Mouse (Mus musculus) midbrain, embryonic 11.5 days (tissue): ENCODE measurements at regions not wholly inside any gene's neighbourhood (a gene's known extent, or its start where the extent isn't known, plus 50 kb on each side); places are given as distances from the start of the nearest gene placed in this dataset.

Experiments
- microRNA counts: library from miRNA; unstranded; fragments of <30 nt; microRNA quantifications from one replicate; lab custom pipeline; 2015
- microRNA-seq: library from miRNA; unstranded; fragments of <30 nt; microRNA quantifications from one replicate; pipeline ENCODE4, GENCODE M21; 2017

MicroRNAs encoded in the stretch of these regions (microRNA counts, 519-probe panel; counts per million panel counts)
- 6,139 counts per million, percentile 83 among the panel's probes with 10 or more counts for microRNA mmu-miR-30b (lab: Ali Mortazavi, UCI)
- microRNA mmu-miR-30d (lab: Ali Mortazavi, UCI), result 4,588 counts per million, percentile 44 among the panel's probes with 10 or more counts

Small RNA genes lying in the stretch of these regions (microRNA-seq; reads per million reads assigned to microRNA genes)
- gene Mir30b (194 reads per million, percentile 63 among the genes with 10 or more reads in this experiment), gene Mir30d (4,834 reads per million, percentile 90 among the genes with 10 or more reads in this experiment)
